Mouse (Mus musculus) bone marrow, adult 2 months (tissue): ENCODE measurements around the gene Ccdc93. TPM values are rescaled to one million over a fixed set of nuclear protein-coding genes. Genes with fewer than 3 reads are reported as not detected.

Source experiments
- H3K27ac ChIP-seq: fragments of 200-500 bp; 2 replicates; pipeline ENCODE4 v1.5.1; 2012; ENCODE audit warnings: low read depth, mild to moderate bottlenecking, control low read depth, inconsistent platforms, low read length; ENCODE audit not compliant: control insufficient read depth, poor library complexity, insufficient read depth
- H3K4me1 ChIP-seq: fragments of 200-500 bp; 2 replicates; pipeline ENCODE4 v1.6.1; 2011; ENCODE audit warnings: low read length; ENCODE audit not compliant: control insufficient read depth, insufficient read depth
- H3K4me3 ChIP-seq: fragments of 200-500 bp; replicated peaks from 2 replicates; pipeline ENCODE3; 2011; ENCODE audit warnings: mild to moderate bottlenecking, low read depth, low read length, control low read depth; ENCODE audit not compliant: control insufficient read depth
- CTCF ChIP-seq: fragments of 200-500 bp; IDR thresholded peaks from 2 replicates; pipeline ENCODE4 v1.5.1; 2011; ENCODE audit warnings: low read length, control low read depth; ENCODE audit not compliant: control insufficient read depth, insufficient read depth
- POLR2A ChIP-seq: fragments of 200-500 bp; IDR thresholded peaks from 2 replicates; pipeline ENCODE4 v1.6.1; 2011; ENCODE audit warnings: low read depth, mild to moderate bottlenecking, control low read depth, low read length, borderline replicate concordance; ENCODE audit not compliant: control insufficient read depth
- WGBS: fragments of 180-500 bp; shearing (Covaris S2); methylation state at CpG from one replicate; pipeline ENCODE4 v1.1.7; 2018; 5-methylcytosine and 5-hydroxymethylcytosine counted together
- polyA plus RNA-seq: library from polyadenylated mRNA; stranded (reverse); fragments of >200 nt; gene quantifications from 2 replicates; pipeline ENCODE4 v1.2.4, GENCODE M21; 2011; ENCODE audit warnings: low replicate concordance; ENCODE audit not compliant: missing spikeins, insufficient read depth, insufficient read length

Gene Ccdc93
- polyA plus RNA-seq, 1 experiment, result 4.7 TPM

DNA sequence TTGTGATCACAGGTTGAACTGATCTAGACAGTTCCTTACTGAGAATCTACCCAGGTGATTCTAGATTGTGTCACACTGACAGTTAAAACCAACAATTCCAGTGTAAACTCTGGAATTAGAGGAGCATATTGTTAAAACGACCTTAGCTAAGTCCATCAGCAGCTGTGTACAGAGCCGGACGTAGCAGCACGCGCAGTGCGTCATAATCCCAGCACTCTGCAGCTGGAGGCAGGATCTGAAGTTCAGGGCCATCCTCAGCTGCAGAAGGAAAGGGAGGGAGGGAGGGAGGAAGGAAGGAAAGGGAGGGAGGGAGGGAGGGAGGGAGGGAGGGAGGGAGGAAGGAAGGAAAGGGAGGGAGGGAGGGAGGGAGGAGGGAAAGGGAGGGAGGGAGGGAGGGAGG, 24.1 kb downstream of the Ccdc93 start:
- no peaks in the 10 kb centered on the region; the same call in 1 of the 2 replicates for H3K4me1 ChIP-seq
- TF ChIP-seq CTCF, result no peak
- TF ChIP-seq POLR2A, result no peak
- H3K4me3 ChIP-seq, result no peak overlapping the region
- no peak overlapping the region for H3K27ac ChIP-seq
- 90% methylated on average over 6 of the region's 6 CpGs for WGBS

DNA sequence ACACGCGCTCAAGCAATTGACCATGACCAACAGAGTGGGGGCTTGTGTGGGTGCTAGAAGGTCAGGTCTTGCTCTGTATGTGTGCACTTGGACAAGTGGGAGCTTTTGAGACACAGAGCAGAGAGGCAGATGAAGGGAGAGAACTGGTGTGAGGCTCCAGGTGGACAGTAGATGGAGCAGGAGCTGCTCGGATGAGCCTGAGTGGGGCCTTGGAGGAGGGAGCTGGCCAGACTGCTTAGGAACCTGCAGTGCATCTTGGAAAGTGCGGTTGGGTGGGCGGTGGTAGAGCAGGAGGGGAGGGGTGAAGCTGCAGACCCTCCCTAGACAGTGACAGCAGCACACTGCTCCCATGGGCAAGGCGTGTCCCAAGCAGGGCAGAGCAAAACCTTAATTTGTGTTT, 29.2 kb downstream of the Ccdc93 start:
- Histone ChIP-seq H3K4me1 (no peaks in the 10 kb centered on the region; the same call in 1 of the 2 replicates), H3K27ac (no peak overlapping the region), H3K4me3 (no peak overlapping the region)
- TF ChIP-seq CTCF (no peak), POLR2A (no peak)
- WGBS, result 80% methylated on average over 6 of the region's 6 CpGs

DNA sequence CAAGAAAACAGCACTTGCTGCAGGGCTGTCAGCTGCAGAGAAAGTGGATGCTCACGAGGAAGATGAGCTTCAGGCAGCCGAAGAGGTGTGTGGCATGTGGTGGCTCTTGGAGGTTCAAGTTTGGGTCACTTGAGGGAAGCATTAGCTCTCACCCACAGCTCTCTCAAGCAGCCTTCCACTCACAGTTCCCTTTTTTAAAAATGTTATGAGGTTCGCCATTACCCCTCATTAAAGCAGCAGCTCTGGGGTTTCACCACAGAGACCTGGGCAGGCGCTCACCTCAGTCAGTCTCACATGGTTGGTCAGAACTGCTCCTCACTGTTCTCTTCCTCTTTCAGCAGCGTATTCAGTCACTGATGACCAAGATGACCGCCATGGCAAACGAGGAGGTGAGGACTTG, 31.0 kb downstream of the Ccdc93 start:
- Histone ChIP-seq H3K4me3 (no peak overlapping the region), H3K27ac (no peak overlapping the region), H3K4me1 (no peaks in the 10 kb centered on the region; the same call in 1 of the 2 replicates)
- 47% methylated on average over 7 of the region's 7 CpGs for WGBS
- TF ChIP-seq POLR2A, result no peak
- TF ChIP-seq CTCF, result no peak

DNA sequence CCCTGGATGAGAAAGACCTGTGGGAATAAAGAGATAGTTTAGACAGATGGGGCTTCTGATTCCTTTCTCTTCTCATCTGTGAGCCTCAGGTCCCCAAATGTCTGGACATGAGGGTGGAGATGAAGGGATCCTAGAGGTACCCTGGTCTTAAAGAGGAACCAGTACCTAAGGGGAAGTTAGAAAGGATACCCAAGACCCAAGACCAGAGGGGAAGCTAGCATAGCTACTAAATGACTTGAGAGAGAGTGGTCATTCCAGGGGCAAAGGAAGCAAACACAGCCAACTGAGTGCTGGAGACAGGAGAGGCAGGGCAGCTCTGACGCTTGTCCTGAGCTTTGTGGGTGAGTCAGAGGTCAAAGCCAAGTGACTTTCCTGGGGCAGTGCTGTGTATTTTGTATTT, 31.8 kb downstream of the Ccdc93 start:
- TF ChIP-seq CTCF (no peak), POLR2A (no peak)
- WGBS, result 43% methylated on average over 1 of the region's 1 CpGs
- no peaks in the 10 kb centered on the region; the same call in 1 of the 2 replicates for H3K4me1 ChIP-seq
- no peak overlapping the region for H3K27ac ChIP-seq
- no peak overlapping the region for H3K4me3 ChIP-seq

DNA sequence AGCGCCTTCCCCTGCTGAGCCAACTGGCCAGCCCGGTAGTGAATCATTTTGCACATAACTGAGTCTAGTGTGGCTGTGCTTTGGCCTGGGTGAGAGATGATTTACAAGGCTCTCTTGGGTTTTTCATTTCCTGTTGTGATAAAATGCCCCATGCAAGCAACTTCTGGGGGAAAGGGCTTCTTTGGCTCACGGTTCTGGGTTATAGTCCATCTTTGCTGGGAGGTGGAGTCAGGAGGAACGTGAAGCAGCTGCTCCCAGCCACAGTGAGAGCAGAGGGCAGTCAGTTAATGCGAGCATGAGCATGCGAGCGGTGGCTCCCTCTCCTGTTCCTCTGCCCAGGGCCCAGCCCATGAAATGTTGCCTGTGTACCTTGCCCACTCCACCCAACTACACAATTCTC, 33.0 kb downstream of the Ccdc93 start:
- WGBS, result 73% methylated on average over 7 of the region's 7 CpGs
- Histone ChIP-seq H3K4me1 (no peaks in the 10 kb centered on the region; the same call in 1 of the 2 replicates), H3K27ac (no peak overlapping the region), H3K4me3 (no peak overlapping the region)
- TF ChIP-seq POLR2A (no peak), CTCF (no peak)

DNA sequence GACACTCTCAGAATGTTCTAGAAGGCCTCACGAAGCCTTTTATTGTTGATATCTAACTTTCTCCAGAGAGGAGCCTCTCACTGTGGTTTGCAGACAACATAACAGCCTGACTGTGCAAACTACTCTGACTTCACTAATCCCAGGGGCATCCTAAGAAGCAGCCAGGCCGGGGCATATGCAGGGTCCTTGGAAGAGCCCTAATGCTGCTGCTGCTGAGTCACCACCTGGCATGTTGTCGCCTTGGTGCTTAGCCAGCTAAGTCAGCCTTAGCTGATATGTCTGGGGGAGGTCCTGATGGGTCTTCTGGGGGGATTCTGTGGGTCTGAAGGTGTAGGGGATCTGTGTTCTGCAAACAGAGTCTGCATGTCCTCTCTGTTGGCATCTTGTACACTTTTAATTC, 35.4 kb downstream of the Ccdc93 start:
- TF ChIP-seq POLR2A (no peak), CTCF (no peak)
- H3K4me3 ChIP-seq, result no peak overlapping the region
- no peak overlapping the region for H3K27ac ChIP-seq
- H3K4me1 ChIP-seq, result no peaks in the 10 kb centered on the region; the same call in 1 of the 2 replicates
- 79% methylated on average over 3 of the region's 3 CpGs for WGBS

DNA sequence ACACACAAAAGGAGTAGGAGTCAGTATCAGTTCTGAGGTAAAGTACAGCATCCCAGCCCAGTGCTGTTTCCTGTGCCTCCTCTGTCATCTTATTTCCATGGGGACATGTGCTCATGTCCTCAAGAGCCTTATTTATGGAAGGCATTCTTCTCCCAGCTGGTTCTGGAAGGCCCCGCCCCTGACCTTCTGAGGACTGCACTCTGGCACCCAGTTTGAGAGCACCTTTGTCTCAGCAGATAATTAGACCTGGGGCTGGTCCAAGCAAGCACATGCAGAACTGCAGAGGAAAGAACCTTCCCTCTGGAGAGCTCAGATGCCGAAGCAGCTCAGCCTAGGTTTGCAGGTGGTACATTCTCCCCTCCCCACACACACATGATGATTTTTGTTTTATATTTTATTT, 37.4 kb downstream of the Ccdc93 start:
- WGBS, result 67% methylated on average over 2 of the region's 2 CpGs
- no peak for TF ChIP-seq POLR2A
- TF ChIP-seq CTCF, result no peak
- no peak overlapping the region for H3K4me3 ChIP-seq
- H3K4me1 ChIP-seq, result no peaks in the 10 kb centered on the region
- H3K27ac ChIP-seq, result no peak overlapping the region

DNA sequence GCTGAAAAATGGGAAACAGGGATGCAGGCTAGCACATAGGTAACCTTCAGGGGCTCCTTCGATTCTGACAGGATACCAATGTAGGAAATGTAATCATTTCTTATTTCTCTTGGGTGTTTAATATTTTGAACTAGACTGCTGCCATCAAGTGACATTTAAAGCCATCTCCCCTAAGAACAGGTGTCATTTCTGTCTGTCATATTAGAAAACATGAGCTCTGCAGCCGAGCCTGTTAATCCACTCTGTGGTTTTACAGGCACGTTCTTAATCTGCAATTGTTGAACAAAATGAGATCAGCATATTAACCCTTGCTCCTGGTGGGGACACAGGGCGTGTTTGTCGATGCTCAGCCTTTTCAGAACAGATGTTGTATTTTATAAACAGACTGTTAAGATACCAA, 40.7 kb downstream of the Ccdc93 start:
- H3K4me3 ChIP-seq, result no peak overlapping the region
- no peak overlapping the region for H3K27ac ChIP-seq
- TF ChIP-seq CTCF (no peak), POLR2A (no peak)
- WGBS, result 63% methylated on average over 5 of the region's 5 CpGs
- H3K4me1 ChIP-seq, result no peaks in the 10 kb centered on the region

DNA sequence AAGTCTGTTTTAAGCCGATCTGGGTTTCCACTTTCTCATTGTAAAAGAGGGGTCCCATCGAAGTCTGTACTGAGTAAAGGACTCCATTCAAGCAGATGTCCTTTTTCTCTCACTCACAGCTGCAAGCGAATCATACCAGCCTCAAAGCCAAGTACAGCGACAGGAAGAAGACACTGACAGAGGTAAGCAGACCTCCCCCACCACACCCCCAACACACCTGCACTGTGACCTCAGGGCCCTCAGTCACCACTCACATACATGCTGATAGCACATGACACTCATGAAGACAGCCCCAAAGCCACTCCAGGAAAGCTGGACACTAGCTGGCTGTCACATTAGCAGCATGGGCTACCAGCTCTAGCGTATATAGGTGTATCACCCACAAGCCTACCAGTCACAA, 46.9 kb downstream of the Ccdc93 start:
- TF ChIP-seq CTCF, result no peak
- no peak for TF ChIP-seq POLR2A
- WGBS, result 78% methylated on average over 5 of the region's 5 CpGs

More for the DNA sequence above, 46.9 kb downstream of the Ccdc93 start:
- Histone ChIP-seq H3K4me1 (peaks cover 3% of the 10 kb centered on the region; the same call in 1 of the 2 replicates), H3K27ac (peak overlapping the region; percentile 14; the same call in 1 of the 2 replicates), H3K4me3 (no peak overlapping the region)
